Mouse (Mus musculus): ENCODE measurements around the gene Svip.

Gene Svip

GRCm38 (mm10) chr7:51962219-51962952, 43.4 kb downstream of the Svip start:
- DNase-seq (ENCODE audit: low spot score in 2 of 2): no peak

DNA sequence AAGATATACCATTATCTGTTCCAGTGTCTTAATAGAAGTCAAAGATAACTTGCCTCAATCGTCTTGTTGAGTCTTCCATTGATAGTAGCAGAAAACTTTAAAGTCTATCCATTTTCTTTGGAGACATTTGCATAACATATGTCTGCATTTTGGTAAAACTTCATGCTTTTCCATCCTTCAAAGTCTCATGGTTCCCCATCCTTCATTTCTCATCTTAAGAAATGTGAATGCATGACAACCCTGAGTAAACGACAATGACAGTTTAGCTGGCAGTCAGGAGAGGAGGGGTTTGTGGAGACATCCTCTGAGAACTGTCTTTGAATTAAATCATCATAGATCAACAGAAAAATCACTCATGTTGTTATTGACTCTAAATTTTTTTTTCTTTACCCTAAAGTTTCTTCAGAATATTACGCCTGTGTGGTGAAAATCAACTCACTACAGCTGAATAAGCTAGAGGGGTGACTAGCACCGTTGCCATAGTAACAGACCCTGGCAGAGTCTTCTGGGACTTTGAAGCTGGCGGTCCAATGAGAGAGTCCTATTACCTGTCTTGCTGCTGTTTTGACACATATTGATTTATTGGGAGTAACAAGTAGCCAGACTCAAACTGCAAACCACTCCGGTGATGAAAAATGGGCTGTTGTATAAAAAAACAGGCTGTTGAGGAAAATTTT, 45.0 kb downstream of the Svip start:
- no peak for DNase-seq (ENCODE audit: low spot score in 2 of 2)

DNA sequence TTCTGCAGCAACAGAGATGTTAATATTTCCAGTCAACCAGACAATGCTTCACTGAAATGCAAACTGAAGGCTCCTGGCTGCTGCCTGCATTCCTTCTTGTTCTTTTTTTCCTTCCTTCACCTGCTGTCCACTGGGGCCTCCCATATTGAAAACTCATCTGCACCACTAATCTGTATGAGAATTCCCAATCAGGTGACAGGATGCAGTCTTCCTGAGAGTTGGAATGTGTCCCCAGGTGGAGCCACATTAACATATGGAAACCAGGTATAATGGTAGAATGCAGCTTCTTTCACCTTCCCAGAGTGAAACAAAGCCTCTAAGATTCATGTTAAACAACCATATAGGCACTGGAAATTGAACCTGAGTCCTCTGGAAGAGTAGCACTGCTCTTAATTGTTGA, 48.1 kb downstream of the Svip start:
- DNase-seq (ENCODE audit: low spot score in 2 of 2): no peak

- no peak for DNase-seq (ENCODE audit: low spot score in 2 of 2)
Measured at GRCm38 (mm10) chr7:51955424-51956041, 50.3 kb downstream of the Svip start.

All from spleen, postnatal 4 days (tissue).